Mouse (Mus musculus): ENCODE results near the gene Tmem217.

DNA sequence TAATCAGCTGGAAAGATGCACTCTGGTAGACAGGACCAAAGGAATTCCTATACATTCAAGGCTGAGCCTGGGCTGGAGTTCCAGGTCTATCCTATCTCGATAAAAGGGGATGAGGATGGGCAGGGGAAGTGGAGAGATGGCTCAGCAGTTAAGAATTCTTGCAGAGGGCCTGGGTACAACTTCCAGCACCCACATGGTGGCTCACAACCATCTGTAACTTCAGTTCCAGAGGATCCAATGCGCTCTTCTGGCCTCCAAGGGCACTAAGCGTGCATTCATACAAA lies 55.2 kb downstream of the Tmem217 start:
- no peak for TF ChIP-seq GATA1 (IDR thresholded peaks at IDR 0.05; ENCODE audit: borderline replicate concordance, low read length)
- TF ChIP-seq FLI1 (IDR thresholded peaks at IDR 0.05; ENCODE audit: low read length): no peak

All from megakaryocyte, embryonic 14.5 days (primary cell).